Mouse (Mus musculus) right cerebral cortex, postnatal 4 days (tissue): ENCODE data around the gene Eif3g.

Source experiments
- DNase-seq: peaks from one replicate; pipeline ENCODE4 v3.0.0-alpha.2; 2022

Gene Eif3g

DNA sequence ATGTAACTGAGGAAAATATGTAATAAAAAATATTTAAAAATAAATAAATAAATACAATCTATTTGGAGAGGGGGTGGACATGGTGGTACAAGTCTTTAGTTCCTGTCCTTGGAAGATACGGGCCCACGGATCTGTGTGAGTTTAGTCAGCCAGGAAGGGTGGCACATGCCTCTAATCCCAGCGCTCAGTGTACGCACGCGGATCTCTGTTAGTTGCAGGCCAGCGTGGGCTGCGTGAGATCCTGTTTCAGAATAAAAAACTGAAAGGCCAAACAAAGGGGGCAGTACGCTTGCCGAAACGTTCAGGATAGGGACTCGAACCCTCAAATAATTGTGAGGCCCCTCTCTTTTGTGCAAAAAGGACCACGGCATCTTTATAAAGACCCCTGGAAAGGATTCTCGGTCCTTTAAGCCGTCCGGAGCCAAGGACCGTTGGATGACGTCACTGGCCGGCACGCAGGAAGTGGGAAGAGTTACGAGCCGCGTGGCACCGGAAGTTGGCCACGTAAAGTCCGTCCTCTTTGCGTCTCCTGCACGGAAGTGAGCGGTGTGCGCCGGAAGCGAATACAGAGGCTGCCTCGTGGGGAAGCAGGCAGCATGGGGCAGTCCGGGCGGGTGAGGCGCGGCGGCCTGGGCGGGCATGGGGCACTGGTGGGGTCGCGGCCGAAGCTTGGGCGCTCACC, 10.6 kb downstream of the Eif3g start, which contains the start of gene Ppan:
TSS of gene Ppan (plus strand) at position 472 of the 682 bp plus-strand sequence.
- DNase-seq = peak; percentile 94

DNA sequence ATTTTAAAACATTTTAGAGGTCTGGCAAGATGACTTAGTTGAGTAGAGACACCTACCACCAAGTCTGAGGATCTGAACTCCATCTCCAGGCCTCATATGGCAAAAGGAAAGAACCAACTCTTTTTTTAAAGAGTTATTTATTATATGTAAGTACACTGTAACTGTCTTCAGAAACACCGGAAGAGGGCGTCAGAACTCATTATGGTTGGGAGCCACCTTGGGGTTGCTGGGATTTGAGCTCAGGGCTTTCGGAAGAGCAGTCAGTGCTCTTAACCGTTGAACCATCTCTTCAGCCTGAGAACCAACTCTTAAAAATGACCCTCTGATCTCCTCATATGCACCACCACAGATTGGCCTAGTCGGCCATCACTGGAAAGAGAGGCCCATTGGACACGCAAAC, 11.2 kb downstream of the Eif3g start:
- no peak for DNase-seq

DNA sequence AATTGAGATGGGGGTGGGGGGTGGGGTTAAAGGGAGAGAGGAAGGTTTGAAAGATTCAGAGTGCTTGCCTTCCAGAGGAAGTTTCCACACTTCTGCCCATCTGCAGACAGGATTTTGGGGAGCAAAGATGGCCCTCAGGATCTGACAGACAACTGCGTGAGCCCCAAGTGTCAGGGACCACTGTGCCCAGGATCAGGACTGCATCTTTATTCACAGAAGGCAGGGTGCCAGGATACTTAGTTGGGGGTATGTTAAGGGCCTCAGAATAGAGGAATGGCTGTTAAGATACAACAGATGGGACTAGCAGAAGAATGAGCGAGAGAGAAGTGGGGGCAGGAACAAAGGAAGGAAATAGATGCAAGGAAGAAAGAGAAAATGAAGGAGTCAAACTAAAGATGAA, 11.9 kb downstream of the Eif3g start:
- DNase-seq = no peak

DNA sequence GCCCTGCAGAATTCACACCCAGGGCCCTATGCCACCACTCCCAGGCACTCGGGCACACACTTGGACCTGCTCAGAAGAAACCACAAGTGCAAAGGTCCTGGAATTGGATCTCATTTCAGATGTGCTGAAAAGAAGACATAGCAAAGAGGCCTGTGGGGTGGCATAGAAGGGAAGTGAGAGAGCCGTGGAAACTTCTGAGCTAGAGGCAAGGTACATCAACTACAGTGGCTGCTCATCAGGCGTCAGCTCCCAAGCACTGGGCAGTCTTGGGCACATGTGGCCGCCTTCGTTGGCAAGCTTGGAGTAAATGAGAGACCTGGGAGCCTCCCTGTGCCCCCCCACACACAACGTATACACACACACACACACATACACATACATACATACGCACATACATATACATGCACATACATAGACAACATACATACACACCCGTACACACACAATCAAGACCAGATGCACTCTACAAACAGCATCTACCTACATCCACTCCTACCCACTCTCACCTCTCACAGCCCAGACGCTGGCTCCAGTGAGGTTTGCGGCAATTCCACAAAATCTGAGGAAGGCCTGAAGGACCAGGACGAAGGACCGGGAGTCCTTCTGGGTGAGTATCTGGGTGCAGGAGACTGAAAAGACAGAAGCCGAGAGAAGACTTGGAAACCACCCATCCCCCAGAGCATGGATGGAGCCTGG, 19.2 kb downstream of the Eif3g start, which contains the start of gene Angptl6:
TSS of gene Angptl6 (minus strand) at position 631 of the 696 bp plus-strand sequence.
- no peak for DNase-seq

DNA sequence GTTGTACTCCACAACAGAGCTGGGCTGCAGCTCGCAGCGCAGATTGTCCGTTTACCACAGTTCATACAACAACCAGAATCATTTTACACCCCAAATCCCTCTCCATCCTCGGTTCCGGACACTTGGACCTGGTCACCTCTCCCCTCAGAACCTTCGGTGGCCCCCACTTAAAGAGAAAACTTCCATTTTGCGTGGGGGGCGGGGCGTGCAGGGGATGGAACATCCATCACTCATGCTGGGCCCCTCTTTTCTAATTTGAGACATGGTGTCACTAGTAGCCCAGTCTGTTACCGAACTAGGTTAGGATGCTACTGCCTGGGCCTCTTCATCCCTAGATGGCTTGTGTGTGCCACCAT, 19.7 kb downstream of the Eif3g start:
- peak; percentile 52 for DNase-seq

DNA sequence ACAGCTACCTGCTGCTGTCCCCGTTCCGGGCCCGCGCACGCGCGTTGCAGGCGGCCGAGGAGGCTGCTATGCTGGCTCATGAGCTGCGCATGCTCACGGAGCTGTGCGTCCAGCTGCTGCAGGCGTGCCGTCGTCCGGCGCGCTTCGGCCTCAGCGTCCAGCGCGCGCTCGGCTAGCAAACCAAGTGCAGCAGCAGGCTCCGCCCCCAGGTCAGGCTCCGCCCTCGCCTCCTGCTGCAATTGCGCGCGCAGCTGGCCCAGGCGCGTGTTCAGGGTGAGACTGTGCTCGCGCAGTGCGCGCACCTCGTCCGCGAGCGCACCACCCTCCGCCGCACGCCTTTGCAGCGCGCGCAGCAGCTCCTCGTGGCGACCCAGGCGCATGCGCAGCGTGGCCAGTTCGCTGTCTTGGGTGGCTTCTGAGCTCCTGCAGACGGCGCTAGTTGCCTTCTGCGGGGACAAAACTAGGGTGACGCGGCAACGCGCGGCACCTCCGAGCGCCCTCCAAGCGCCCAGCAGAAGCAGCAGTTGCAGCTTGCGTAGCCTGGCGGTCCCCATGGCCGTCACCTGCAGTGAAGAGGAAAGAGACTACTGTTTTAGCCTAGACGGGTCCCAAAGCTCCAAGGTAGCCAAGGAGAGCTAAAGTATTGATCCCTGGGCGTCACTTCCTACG, 20.2 kb downstream of the Eif3g start:
- peak; percentile 99 for DNase-seq

DNA sequence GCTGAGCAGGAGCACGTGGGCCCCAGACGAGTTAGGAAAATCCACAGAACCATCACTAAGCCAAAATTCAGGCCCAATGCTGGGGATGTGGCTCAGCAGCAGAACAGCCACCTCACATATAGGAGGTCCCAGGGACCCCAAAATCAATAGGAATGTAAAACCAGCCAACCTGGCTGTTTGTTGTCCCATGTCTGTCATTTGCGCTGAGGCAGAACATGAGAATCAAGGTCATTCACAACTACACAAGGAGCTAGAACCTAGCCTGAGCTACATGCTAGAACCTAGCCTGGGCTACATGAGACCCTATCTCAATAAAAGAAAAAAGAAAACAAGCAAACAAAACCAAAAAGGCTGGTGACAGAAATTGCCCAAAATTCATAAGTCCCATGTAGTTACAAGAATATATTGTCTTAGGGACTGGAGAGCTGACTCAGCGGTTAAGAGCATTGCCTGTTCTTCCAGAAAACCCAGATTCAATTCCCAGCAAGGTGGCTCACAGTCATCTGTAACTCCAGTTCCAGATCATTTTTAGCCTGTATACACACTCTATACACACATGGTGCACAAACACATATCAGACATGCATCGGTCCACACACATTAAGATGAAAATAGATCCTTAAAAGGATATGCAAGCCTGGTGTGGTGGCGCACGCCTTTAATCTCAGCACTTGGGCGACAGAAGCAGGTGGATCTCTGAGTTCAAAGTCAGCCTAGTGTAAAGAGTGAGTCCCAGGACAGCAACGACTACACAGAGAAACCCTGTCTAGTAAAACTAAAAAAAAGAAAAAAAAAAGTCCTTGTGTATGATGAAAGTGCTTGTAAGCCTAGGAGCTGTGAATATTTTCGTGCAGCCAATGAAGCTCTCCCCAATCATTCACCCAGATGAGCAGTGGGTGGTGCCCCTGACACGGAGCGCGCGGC, 21.0 kb downstream of the Eif3g start:
- no peak for DNase-seq

DNA sequence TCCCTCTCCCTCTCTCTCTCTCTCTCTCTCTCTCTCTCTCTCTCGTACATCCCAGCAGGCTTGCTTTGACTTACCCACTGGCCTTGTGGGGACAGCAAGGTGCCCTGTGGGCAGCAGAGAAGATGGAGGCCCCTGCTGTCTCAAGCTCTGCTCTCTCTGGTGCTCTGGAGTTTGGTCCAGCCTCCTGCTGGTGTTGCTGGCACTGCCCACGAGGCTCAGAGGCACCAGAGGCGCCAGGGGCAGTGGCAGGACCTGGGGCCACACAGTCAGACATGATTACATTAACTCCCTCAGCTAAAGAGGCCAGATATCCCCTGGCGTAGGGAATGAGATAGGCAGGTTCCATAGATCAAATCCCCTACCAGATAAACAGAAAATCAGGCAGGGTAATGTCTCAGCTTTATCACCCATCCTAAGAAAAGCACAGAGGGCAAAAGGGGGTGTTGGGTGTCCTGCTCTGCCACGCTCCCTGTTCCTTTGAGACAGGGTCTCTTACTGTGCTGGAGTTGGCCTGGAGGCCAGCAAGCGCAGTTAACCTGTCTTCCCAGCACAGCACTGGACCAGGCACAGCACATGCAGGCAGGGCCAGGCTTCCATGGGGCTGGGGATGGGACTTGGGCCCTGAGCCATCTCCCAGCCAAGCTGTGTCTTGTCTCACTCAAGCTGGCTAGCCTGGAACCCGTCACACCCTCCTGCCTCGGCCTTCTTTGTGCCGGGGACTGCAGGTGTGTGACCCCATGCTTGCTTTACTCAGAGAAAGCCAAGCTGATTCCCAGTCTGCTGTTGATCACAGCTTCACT, 21.9 kb downstream of the Eif3g start:
- no peak for DNase-seq

DNA sequence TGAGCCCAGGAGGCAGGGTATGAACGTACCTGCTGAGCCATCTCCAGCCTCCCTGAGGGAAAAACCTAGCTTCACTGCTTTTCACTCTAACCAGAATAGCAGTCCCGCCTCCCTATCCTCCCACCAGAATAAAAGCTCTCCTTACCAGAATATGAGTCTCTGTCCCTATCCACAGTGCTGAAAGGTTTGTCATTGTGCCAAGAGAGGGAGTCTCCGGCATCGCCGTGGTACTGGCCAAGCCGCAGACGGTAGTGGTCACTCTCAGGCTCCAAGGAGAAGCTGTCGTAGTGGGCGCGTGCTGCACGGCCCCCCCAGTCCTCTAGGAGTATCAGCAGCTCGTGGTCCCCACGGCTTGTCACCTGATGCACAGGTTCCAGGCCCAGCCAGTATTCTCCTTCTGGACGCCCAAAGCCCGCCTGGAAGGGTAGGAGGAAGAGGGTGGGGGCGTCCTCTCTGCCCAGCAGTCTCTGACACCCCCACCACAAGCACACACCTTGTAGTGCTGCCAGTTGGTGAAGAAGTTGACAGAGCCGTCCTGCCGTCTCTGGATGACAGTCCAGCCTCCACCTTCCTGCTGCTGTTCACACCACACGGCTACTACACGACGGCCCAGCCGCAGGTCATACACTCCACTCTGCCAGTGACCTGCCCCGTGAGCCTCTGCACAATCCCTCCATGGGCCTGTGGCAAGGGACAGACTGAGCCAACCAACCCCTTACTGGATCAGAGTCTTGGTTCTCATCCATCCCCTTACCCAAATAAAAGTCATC, 23.2 kb downstream of the Eif3g start:
- no peak for DNase-seq

DNA sequence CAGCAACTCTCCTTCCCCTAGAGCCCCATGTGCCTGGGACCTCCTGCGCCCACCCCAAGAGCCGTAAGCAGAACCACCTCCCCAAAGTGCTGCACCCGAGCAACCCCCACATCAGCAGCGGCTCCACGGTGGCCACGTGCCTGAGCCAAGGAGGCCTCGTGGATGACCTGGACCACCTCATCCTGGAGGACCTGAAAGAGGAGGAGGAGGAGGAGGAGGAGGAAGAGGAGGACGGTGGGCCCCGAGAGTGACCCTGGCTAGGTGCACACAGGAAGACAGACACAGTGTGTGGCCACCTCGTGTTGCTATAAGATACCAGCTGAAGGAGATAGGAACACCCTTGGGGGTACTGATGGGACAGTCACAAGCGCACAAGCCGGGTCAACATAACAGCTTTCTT, 24.9 kb downstream of the Eif3g start:
- no peak for DNase-seq

DNA sequence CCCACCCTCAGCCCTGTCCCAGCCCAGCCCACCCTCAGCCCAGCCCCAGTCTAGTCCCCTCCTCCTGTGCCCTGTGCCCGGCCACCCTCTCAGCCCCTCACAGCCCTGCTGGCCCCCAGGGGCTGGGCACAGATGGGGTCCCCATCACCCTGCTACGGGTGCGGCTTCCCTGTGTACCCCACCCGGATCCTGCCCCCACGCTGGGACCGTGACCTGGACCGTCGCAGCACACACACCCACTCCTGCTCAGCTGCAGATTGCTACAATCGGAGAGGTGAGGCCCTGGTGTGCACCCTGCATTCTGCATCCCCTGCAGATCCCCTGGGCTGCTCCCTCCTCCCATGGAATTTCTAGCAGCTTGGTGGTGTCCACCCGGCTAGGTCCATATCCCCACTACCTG, 25.4 kb downstream of the Eif3g start:
- no peak for DNase-seq

DNA sequence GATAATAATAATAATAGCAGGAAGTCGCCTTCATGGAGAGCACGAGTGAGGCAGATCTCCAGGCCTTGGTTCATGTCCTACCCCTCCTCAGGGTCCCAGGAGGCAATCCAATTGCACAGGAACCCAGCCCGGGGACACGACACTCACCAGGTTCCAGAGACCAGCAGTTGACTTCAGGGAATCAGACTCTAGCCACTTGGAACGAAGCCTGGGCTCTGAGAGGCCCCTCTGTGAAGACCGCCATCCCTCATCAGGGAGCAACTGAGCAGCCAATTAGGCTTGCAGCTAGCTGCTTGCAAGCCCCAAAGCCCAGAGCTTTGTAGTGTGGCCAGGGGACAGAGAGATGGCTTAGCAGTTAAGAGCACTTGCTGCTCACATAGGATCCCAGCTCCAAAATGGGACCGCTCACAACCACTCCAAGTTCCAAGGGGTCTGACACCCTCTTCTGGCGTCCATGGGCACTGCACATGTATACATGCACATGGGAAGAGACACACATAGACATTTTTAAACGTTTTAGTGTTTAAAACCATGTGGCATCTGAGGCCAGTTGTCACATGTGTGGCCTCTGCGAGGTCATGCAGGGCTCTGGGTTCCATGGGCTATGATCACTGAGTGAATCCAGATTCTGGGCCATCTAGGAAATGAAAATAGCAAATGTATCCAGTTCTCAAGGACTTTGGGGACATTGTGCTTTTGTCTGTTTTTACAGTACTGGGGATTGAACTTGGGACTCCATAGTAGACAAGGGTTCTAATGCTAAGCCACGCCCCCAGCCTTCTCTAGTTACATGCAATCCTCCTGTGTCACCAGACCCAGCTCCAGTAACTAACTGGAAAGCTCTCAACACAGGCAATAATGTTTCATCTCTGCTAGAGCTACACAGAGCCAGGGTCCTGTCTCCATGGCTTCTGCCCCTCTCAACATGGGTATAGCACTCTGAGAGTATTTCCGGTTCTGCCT, 27.9 kb downstream of the Eif3g start:
- no peak for DNase-seq

DNA sequence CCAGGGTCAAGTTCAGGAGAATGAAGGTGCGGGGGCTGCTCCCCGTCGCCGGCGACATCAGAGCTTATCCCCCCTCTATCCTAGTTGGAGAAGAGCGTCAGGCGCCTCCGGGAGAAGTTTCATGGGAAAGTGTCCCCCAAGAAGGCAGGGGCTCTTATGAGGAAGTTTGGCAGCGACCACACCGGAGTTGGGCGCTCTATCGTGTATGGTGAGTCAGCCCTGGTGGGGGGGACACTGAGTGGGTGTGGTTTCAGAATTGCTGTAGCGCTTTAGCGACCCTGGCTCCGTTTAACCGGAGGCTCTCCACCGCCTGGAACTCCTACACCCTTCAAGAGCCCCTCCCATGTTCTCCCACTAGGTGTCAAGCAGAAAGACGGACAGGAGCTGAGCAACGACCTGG, 29.2 kb downstream of the Eif3g start:
- DNase-seq = no peak

DNA sequence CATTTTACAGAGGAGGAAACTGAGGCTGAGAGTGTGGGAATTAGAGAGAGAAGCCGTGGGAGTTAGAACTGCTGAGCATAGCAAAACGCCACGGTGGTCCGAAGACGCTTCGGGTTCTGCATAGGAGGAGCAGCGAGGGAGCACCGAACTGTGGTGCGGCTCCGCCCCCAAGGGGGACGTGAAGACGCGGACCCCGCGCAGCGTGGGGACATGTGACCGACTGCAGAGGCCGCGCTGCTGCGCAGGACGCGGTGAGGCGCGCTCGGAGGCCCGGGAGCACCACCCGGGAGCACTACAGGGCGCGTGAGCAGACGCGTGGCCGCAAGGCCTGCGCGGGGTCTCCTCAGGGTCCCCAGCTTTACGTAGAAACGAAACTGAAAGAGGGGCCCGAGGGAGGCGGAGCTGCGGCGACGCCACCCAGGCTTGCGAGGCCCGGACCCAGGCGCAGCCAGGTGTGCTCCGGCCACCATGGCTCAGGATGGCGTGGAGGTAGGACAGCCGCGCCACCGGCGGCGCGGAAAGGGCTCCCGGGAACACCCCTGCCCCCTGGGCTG, 29.9 kb downstream of the Eif3g start, which contains the start of gene A230050P20Rik:
TSS of gene A230050P20Rik (plus strand) at position 195 of the 554 bp plus-strand sequence.
- DNase-seq = peak; percentile 68

DNA sequence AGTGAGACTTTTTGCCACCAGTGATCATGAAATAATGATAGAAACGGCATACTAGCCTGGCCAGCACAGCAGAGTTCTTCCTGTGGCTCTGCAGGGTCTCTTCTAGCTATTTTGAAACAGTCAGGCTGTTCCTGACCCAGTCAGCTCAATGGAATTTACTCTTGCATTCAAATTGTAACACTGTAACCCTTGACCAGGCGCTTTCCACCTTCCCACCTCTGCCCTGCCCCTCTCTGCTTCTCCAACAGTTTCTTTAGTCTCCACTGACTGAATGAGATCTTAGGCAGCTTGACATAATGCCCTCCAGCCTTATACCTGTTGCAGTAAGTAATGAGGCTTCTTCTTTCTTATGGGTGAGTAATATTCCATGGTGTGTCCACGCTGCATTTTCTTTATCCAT, 31.5 kb downstream of the Eif3g start:
- DNase-seq = no peak

DNA sequence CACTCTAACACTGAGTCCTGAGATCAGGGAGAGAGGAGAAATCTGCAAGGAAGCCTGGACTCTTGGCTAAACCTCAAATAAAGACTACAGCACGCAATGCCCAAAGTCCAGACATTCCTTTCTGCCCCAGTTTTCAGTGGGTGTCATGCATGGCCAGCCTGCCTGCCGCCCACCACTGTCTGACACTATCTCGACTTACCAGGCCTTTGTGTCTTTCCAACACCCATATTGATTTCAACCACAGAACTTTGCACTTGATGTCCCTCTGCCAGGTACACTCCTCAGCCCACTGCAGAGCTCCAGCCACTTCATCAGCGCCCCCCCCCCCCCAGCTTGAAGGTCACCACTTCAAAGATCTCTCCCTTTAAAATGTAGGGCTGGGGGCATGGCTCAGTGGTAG, 36.2 kb downstream of the Eif3g start:
- DNase-seq = no peak

DNA sequence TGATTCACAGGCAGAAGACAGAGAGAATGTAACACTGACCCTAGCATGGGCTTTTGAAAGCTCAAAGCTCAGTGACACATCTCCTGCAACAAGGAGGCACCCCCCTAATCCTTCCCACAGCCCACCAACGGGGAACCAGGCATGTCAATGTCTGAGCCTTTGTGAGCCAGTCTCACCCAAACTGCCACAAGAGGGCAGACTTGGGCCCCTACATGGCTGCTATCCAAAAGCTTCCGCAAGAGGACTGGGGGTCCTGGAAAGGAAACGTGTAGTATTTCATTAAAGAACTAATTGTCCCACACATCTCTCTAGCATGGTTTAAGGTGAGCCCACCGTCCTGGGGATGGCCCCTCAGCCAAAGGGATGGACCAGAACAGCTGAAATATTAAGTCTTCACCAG, 36.6 kb downstream of the Eif3g start:
- peak; percentile 39 for DNase-seq

DNA sequence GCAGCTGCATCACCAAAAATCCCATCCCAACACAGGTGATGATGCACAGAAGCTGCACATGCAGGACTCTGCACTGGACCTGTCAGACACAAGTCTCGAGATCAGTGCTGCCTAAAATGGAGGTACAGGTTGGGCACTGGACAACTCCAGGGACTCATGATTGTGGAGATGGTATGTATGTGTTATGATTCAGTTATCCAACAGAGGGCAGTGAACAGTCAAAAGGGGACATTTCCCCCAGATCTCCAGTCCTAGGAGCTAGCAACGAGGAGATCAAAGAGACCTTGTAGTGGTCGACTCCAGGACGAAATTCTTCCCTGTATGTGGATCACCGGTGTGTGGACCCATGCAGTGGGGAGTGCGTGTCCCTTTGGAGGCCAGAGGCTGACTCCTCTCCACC, 38.5 kb downstream of the Eif3g start:
- no peak for DNase-seq

DNA sequence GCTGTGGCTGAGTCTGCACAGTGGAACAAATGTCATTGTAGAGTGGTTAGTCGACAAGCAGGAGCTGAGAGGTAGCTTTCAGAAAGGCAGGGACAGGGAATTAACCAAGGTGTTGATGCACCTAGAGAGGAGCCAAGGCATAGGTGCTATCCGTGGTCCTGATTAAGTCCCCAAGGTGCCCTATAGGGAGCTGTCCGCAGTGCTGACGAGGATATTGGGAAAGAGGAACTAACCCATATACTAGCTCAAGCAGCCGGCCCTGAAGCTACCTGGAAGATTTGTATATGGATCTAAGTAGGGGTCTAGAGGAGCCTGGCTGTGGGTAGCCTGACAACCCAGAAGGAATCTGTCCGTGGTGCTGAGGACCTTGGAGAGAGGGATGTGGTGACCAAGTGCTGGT, 41.3 kb downstream of the Eif3g start:
- DNase-seq = no peak

DNA sequence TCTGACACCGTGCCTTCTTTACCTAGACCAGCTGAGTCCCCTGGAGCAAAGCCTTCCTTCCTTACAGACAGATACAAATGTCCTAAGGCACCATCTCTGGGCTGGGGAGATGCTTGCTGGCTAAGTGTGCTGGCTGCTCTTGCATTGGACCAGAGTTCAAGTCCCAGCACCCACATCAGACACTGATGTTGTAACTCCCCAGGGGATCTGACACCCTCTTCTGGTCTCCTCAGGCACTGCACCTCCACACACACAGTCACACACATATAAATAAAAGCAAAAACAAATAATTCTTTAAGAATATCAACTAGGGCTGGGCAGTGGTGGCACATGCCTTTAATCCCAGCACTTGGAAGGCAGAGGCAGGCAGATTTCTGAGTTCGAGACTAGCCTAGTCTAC, 48.2 kb downstream of the Eif3g start:
- no peak for DNase-seq
